ENCODE assay signal across 8 mouse cellular contexts in genomic region chr10:67535256-67535655, GRCm38 (mm10). TPM values are rescaled to one million over a fixed set of nuclear protein-coding genes. Genes with fewer than 3 reads are reported as not detected.
A peak's percentile ranks its signal among the peaks of the same experiment; 100 is the strongest.
DNase-seq lines count a peak whose midpoint lies in the region; ATAC-seq and TF ChIP-seq lines count a peak whose summit lies in the region.

Gene Egr2, plus strand, starts transcription at chr10:67535475.

- no peak for ATAC-seq in kidney, embryonic 16.5 days (ENCODE audit: low FRiP score, low TSS enrichment)
- ATAC-seq in midbrain, embryonic 14.5 days (ENCODE audit: low FRiP score, low TSS enrichment): no peak

- peaks cover 3% of the 10 kb centered on the region; the same call in 1 of the 2 replicates for H3K27me3 ChIP-seq in testis, adult 2 months (ENCODE audit: control insufficient read depth, insufficient read depth, low read length)
- H3K27me3 ChIP-seq in kidney, embryonic 16.5 days (ENCODE audit: insufficient read depth, low read length): peaks cover 66% of the 10 kb centered on the region
- peaks cover 73% of the 10 kb centered on the region for H3K27me3 ChIP-seq in midbrain, embryonic 14.5 days (ENCODE audit: control insufficient read depth, insufficient read depth, low read length)

- under 1% methylated on average over 31 of the region's 37 CpGs for WGBS in kidney, embryonic 16.5 days
- under 1% methylated on average over 36 of the region's 37 CpGs for WGBS in midbrain, embryonic 14.5 days

- DNase-seq in cerebellum, adult 18-20 months: peak; percentile 15 to 30
- no peak for DNase-seq in cerebellum, adult 8-10 months
- no peak for DNase-seq in testis, postnatal 14 days (ENCODE audit: low spot score)
- DNase-seq in gastrocnemius, postnatal 4 days (ENCODE audit: low spot score in 2 of 2): peak; percentile 23 to 28
- DNase-seq in midbrain, embryonic 14.5 days: peak; percentile 45
- DNase-seq in thymus, postnatal 36 days: peak; percentile 69 to 77

- TF ChIP-seq POLR2A in testis, adult 2 months (IDR thresholded peaks at IDR 0.05; ENCODE audit: control insufficient read depth, low read depth, low read length): no peak

- H3K9ac ChIP-seq in kidney, embryonic 16.5 days (replicated peaks; ENCODE audit: low read length): peak within 1 kb of the TSS; percentile 63
- no peak within 1 kb of the TSS; the same call in 1 of the 2 replicates for H3K9ac ChIP-seq in midbrain, embryonic 14.5 days (replicated peaks; ENCODE audit: low read length)

- H3K9me3 ChIP-seq in kidney, embryonic 16.5 days (ENCODE audit: low read length): no peaks in the 10 kb centered on the region
- no peaks in the 10 kb centered on the region for H3K9me3 ChIP-seq in midbrain, embryonic 14.5 days (ENCODE audit: control insufficient read depth, low read length)

- TF ChIP-seq CTCF in testis, adult 2 months (IDR thresholded peaks at IDR 0.05; ENCODE audit: control insufficient read depth, insufficient read depth, insufficient replicate concordance, low read depth, low read length): no peak

- H3K27ac ChIP-seq in testis, adult 2 months (ENCODE audit: control insufficient read depth, insufficient read depth, low read depth, low read length): no peak within 1 kb of the TSS
- H3K27ac ChIP-seq in kidney, embryonic 16.5 days (ENCODE audit: low read length): no peak within 1 kb of the TSS
- no peak within 1 kb of the TSS for H3K27ac ChIP-seq in midbrain, embryonic 14.5 days (replicated peaks; ENCODE audit: low read depth, low read length)

- peak within 1 kb of the TSS; percentile 99 for H3K4me2 ChIP-seq in kidney, embryonic 16.5 days (replicated peaks; ENCODE audit: low read depth, low read length)
- peak within 1 kb of the TSS; percentile 95 for H3K4me2 ChIP-seq in midbrain, embryonic 14.5 days (ENCODE audit: low read length)

- H3K4me3 ChIP-seq in testis, adult 2 months (ENCODE audit: control insufficient read depth, low read depth, low read length): peak within 1 kb of the TSS; percentile 7
- H3K4me3 ChIP-seq in kidney, embryonic 16.5 days (ENCODE audit: low read length): peak within 1 kb of the TSS; percentile 77
- peak within 1 kb of the TSS; percentile 57 for H3K4me3 ChIP-seq in midbrain, embryonic 14.5 days (replicated peaks; ENCODE audit: low read depth, low read length)

- no peaks in the 10 kb centered on the region for H3K36me3 ChIP-seq in testis, adult 2 months (ENCODE audit: control insufficient read depth, insufficient read depth, low read length)
- H3K36me3 ChIP-seq in kidney, embryonic 16.5 days (ENCODE audit: insufficient read depth, low read length): no peaks in the 10 kb centered on the region
- no peaks in the 10 kb centered on the region for H3K36me3 ChIP-seq in midbrain, embryonic 14.5 days (ENCODE audit: control insufficient read depth, insufficient read depth, low read length)

- peaks cover 33% of the 10 kb centered on the region for H3K4me1 ChIP-seq in testis, adult 2 months (ENCODE audit: control insufficient read depth, insufficient read depth, low read length)
- peaks cover 35% of the 10 kb centered on the region for H3K4me1 ChIP-seq in kidney, embryonic 16.5 days (ENCODE audit: insufficient read depth, low read length)
- peaks cover 22% of the 10 kb centered on the region for H3K4me1 ChIP-seq in midbrain, embryonic 14.5 days (ENCODE audit: control insufficient read depth, insufficient read depth, low read length)

RNA-seq across cellular contexts. Expression of gene Egr2, which starts in this region (rescaled TPM):
- 0.46 and 2.1 TPM in 2 replicates for polyA plus RNA-seq in testis, adult 2 months (2012; rRNA removed)
- total RNA-seq in gastrocnemius, postnatal 4 days (2021): 10 to 100 TPM in 1 of 2 experiments, 1 to 10 TPM in 1; 6.9 to 10.1 TPM
- 0.64 and 1.1 TPM in 2 replicates for polyA plus RNA-seq in kidney, embryonic 16.5 days (2015; fragmentation: Nextera tagmentation; extraction: Ambion mirVana)
- polyA plus RNA-seq in midbrain, embryonic 14.5 days (2014; fragmentation: Nextera tagmentation; extraction: Ambion mirVana): 0.12 and 1.0 TPM in 2 replicates

Comparison
In these comparisons a context has a peak if more than half of its experiments do, and no peak if none do; other contexts are left out.
1. DNase-seq: peak in cerebellum, adult 18-20 months (2 of 2), gastrocnemius, postnatal 4 days (2 of 2), midbrain, embryonic 14.5 days (single experiment) and thymus, postnatal 36 days (2 of 2); none in cerebellum, adult 8-10 months (single experiment) and testis, postnatal 14 days (single experiment).
2. H3K4me3 ChIP-seq: peak in every context shown above with its lines; median percentile 77 in kidney, embryonic 16.5 days; 57 in midbrain, embryonic 14.5 days; 7 in testis, adult 2 months.